Mouse (Mus musculus) hindbrain, postnatal 0 days (tissue): ENCODE measurements at regions not wholly inside any gene's neighbourhood (a gene's known extent, or its start where the extent isn't known, plus 50 kb on each side); places are given as distances from the start of the nearest gene placed in this dataset.
"Not testable (repeated sequence)": the region's sequence is repeated elsewhere in the genome, so short reads cannot be mapped to it uniquely, and the experiment has no call there.

Experiments used
- ATAC-seq: fragments of 200-750 bp; cut with Nextera tagmentation; 2 replicates; pipeline ENCODE4 v1.8.0; 2017; ENCODE audit warnings: mild to moderate bottlenecking, moderate TSS enrichment, moderate library complexity
- DNase-seq: peaks from one replicate; pipeline ENCODE4 v3.0.0-alpha.2; 2015; ENCODE audit warnings: low spot score
- H3K27ac ChIP-seq: fragments of 300-500 bp; sonication (generic); 2 replicates; pipeline ENCODE4 v1.5.1; 2014; ENCODE audit warnings: mild to moderate bottlenecking
- H3K27me3 ChIP-seq: fragments of 300-500 bp; sonication (generic); 2 replicates; pipeline ENCODE4 v1.6.1; 2014; ENCODE audit warnings: low read length, mixed read lengths; ENCODE audit not compliant: insufficient read depth
- H3K36me3 ChIP-seq: fragments of 300-500 bp; sonication (generic); 2 replicates; pipeline ENCODE4 v1.6.1; 2014; ENCODE audit warnings: low read length, mixed read lengths; ENCODE audit not compliant: insufficient read depth
- H3K4me1 ChIP-seq: fragments of 300-500 bp; sonication (generic); 2 replicates; pipeline ENCODE4 v1.6.1; 2014; ENCODE audit warnings: antibody characterized with exemption, low read length, mixed read lengths; ENCODE audit not compliant: insufficient read depth
- H3K4me2 ChIP-seq: fragments of 300-500 bp; sonication (generic); 2 replicates; pipeline ENCODE4 v1.6.1; 2014; ENCODE audit warnings: low read depth, mild to moderate bottlenecking, low read length, moderate library complexity, mixed read lengths
- H3K4me3 ChIP-seq: fragments of 300-500 bp; sonication (generic); 2 replicates; pipeline ENCODE4 v1.5.1; 2014; ENCODE audit warnings: low read length
- H3K9ac ChIP-seq: fragments of 300-500 bp; sonication (generic); replicated peaks from 2 replicates; pipeline ENCODE4 v1.6.1; 2014; ENCODE audit warnings: mild to moderate bottlenecking, low read length, moderate library complexity, mixed read lengths
- H3K9me3 ChIP-seq: fragments of 300-500 bp; sonication (generic); 2 replicates; pipeline ENCODE4 v1.6.1; 2016; ENCODE audit warnings: low read length, mixed read lengths
- CTCF ChIP-seq: IDR thresholded peaks from 2 replicates; pipeline ENCODE4 v1.5.1; 2016; ENCODE audit warnings: antibody characterized with exemption, control low read depth, low read depth
- WGBS: fragments of 180-500 bp; shearing (Covaris S2); extraction: QIAGEN DNeasy Blood & Tissue Kit; methylation state at CpG from one replicate; pipeline ENCODE4 v1.1.7; 2014; 5-methylcytosine and 5-hydroxymethylcytosine counted together

DNA sequence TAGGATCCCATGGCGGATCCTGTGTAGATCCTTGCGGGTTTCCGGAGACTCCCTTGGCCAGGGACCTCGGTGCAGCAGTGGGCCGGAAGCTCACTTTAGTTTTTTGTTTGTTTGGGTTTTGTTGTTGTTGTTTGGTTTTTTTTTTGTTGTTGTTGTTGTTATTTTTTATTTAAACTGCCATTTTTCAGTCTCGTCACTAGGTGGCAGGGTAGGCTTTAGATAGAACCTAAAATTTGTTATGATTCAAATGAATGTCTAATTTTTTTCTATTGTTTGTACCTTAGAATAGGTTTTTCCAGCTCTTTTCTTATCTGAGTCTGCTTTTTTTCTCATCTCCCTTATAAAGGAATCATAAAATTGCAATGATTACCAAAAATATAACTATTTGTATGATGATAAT is 834.4 kb upstream of the Tacstd2 start:
- ATAC-seq = no peak

GRCm38 (mm10) chr6:68339846-68340245 is 804.2 kb upstream of the Tacstd2 start:
- Histone ChIP-seq H3K4me1 (no peaks in the 10 kb centered on the region), H3K27me3 (no peaks in the 10 kb centered on the region), H3K9ac (no peak overlapping the region), H3K9me3 (no peaks in the 10 kb centered on the region), H3K4me2 (no peak overlapping the region), H3K4me3 (no peak overlapping the region), H3K36me3 (no peaks in the 10 kb centered on the region), H3K27ac (no peak overlapping the region)
- DNase-seq = no peak
- no peak for ATAC-seq
- WGBS = 74% methylated on average over 2 of the region's 2 CpGs
- no peak for TF ChIP-seq CTCF

More for the DNA sequence above, 834.4 kb upstream of the Tacstd2 start:
- H3K27me3 ChIP-seq = no peaks in the 10 kb centered on the region
- no peak overlapping the region for H3K9ac ChIP-seq
- H3K4me1 ChIP-seq = no peaks in the 10 kb centered on the region
- WGBS = 82% methylated on average over 6 of the region's 6 CpGs
- no peak overlapping the region for H3K27ac ChIP-seq
- H3K4me3 ChIP-seq = no peak overlapping the region
- no peaks in the 10 kb centered on the region for H3K9me3 ChIP-seq
- H3K36me3 ChIP-seq = no peaks in the 10 kb centered on the region
- peak; percentile 38 for TF ChIP-seq CTCF
- H3K4me2 ChIP-seq = no peak overlapping the region
- DNase-seq = peak; percentile 5

- not testable (repeated sequence) for H3K27me3 ChIP-seq, H3K36me3 ChIP-seq, H3K4me3 ChIP-seq, H3K27ac ChIP-seq, H3K4me1 ChIP-seq, H3K9ac ChIP-seq, ATAC-seq, H3K4me2 ChIP-seq, H3K9me3 ChIP-seq, DNase-seq
These were observed 803.6 kb upstream of the Tacstd2 start for GRCm38 (mm10) chr6:68339205-68339604.

DNA sequence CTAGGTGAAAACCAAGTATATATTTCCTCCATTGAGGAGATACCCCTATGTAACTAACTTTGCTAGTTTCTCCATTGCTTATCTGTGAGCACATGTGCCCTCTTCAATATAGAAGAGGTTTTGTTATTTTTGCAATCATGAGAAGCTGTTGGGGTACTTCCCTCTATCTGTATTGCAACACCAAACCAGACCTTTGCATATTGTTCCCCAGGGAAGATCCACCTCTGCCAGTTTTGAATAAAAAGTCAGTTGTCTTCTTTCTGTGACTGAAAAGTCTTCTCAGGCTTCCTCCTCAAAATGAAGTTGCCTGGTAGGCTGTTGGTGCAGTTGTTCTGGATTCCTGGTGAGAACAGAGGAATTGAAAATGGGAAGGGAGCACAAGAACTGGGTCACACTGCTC is 775.8 kb upstream of the Tacstd2 start:
- no peak overlapping the region for H3K4me3 ChIP-seq
- TF ChIP-seq CTCF = no peak
- DNase-seq = no peak
- no peak overlapping the region for H3K4me2 ChIP-seq
- H3K4me1 ChIP-seq = no peaks in the 10 kb centered on the region
- no peak for ATAC-seq
- H3K9me3 ChIP-seq = no peaks in the 10 kb centered on the region
- no peak overlapping the region for H3K9ac ChIP-seq
- H3K27ac ChIP-seq = no peak overlapping the region
- no peaks in the 10 kb centered on the region for H3K36me3 ChIP-seq
- H3K27me3 ChIP-seq = no peaks in the 10 kb centered on the region

DNA sequence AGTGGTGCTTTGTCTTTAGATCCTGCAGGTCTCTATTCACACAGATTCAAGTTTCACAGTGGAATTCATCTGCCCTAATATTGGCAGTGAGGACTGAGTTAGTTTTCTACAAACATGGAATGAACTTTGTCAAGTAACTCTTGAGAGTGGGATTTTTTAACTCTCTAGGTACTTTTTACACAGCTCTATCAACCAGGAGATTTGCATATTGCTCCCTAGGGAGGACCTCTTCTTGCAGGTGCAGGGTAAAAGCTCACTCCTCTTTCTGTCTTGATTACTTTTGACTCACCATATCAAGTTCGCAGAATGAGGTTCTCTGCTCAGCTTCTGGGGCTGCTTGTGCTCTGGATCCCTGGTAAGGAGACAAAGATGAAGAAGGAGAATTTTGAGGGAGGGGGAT is 766.5 kb upstream of the Tacstd2 start:
- no peak for TF ChIP-seq CTCF
- Histone ChIP-seq H3K9ac (no peak overlapping the region), H3K9me3 (no peaks in the 10 kb centered on the region), H3K4me1 (no peaks in the 10 kb centered on the region), H3K27me3 (no peaks in the 10 kb centered on the region), H3K4me2 (no peak overlapping the region), H3K27ac (no peak overlapping the region), H3K4me3 (no peak overlapping the region), H3K36me3 (no peaks in the 10 kb centered on the region)
- no peak for ATAC-seq
- no peak for DNase-seq
- WGBS = 74% methylated on average over 1 of the region's 1 CpGs

DNA sequence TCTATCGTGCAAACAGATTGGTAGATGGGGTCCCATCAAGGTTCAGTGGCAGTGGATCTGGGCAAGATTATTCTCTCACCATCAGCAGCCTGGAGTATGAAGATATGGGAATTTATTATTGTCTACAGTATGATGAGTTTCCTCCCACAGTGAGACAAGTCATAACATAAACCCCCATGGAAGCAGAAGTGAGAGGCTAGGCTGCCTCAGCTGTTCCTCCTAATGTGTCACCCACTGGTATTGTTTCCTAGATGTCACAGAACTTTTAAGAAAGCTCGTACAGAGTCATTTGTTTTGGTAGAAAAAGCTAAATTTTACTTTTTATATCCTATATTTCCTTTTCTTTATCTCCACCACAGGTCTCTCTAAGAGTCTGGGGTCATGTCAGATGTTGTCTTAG is 721.1 kb upstream of the Tacstd2 start:
- H3K4me2 ChIP-seq = no peak overlapping the region
- H3K36me3 ChIP-seq = no peaks in the 10 kb centered on the region
- no peaks in the 10 kb centered on the region for H3K9me3 ChIP-seq
- no peak for ATAC-seq
- TF ChIP-seq CTCF = no peak
- H3K4me3 ChIP-seq = no peak overlapping the region
- H3K27ac ChIP-seq = no peak overlapping the region
- DNase-seq = no peak
- H3K4me1 ChIP-seq = no peaks in the 10 kb centered on the region
- WGBS = 71% methylated on average over 2 of the region's 2 CpGs
- no peak overlapping the region for H3K9ac ChIP-seq
- no peaks in the 10 kb centered on the region for H3K27me3 ChIP-seq

GRCm38 (mm10) chr6:68256151-68256550 is 720.6 kb upstream of the Tacstd2 start:
- Histone ChIP-seq H3K9me3 (no peaks in the 10 kb centered on the region), H3K4me3 (no peak overlapping the region), H3K36me3 (no peaks in the 10 kb centered on the region), H3K4me1 (no peaks in the 10 kb centered on the region), H3K9ac (no peak overlapping the region), H3K27ac (no peak overlapping the region), H3K27me3 (no peaks in the 10 kb centered on the region), H3K4me2 (no peak overlapping the region)
- 95% methylated on average over 2 of the region's 2 CpGs for WGBS
- TF ChIP-seq CTCF = no peak
- no peak for DNase-seq
- no peak for ATAC-seq

DNA sequence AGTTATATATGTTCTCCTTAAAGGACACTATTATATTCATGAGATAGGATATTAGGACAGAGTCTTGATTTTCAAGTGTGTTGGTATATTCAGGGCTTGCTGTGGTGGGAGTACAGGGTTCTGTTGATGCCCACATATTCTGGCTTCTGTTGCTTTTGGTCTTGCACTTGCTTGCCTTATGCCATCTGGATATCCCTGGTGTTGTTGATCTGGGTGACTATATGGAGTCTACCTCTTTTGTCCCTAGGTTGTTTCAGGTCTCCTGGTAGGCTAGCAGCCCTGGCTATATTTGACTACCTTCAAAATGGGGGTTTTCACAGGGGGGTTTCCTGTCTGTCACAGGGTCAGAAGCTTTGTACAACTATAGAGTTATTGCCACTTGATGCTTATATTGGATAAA is 717.1 kb upstream of the Tacstd2 start:
- no peak for ATAC-seq
- Histone ChIP-seq H3K27ac (no peak overlapping the region), H3K27me3 (no peaks in the 10 kb centered on the region), H3K4me1 (no peaks in the 10 kb centered on the region), H3K4me2 (no peak overlapping the region), H3K36me3 (no peaks in the 10 kb centered on the region), H3K4me3 (no peak overlapping the region), H3K9me3 (no peaks in the 10 kb centered on the region), H3K9ac (no peak overlapping the region)
- no peak for DNase-seq
- TF ChIP-seq CTCF = no peak

GRCm38 (mm10) chr6:68251320-68251719 is 715.7 kb upstream of the Tacstd2 start:
- H3K4me2 ChIP-seq, H3K9ac ChIP-seq, H3K36me3 ChIP-seq, H3K9me3 ChIP-seq, ATAC-seq, H3K4me1 ChIP-seq, H3K27ac ChIP-seq, H3K4me3 ChIP-seq, DNase-seq, H3K27me3 ChIP-seq: not testable (repeated sequence)
- no CpG with 5 or more reads among the region's 8 CpGs for WGBS

- not testable (repeated sequence) for DNase-seq, H3K4me2 ChIP-seq, H3K4me3 ChIP-seq, H3K27ac ChIP-seq, H3K9ac ChIP-seq, H3K27me3 ChIP-seq, H3K9me3 ChIP-seq, H3K4me1 ChIP-seq, ATAC-seq, H3K36me3 ChIP-seq
- 94% methylated on average over 2 of the region's 2 CpGs for WGBS
These were observed 714.8 kb upstream of the Tacstd2 start for GRCm38 (mm10) chr6:68250392-68250791.

- not testable (repeated sequence) for H3K27me3 ChIP-seq, H3K36me3 ChIP-seq, H3K4me3 ChIP-seq, DNase-seq, H3K27ac ChIP-seq, ATAC-seq, H3K9me3 ChIP-seq, H3K4me1 ChIP-seq, H3K9ac ChIP-seq, H3K4me2 ChIP-seq
- WGBS = 82% methylated on average over 7 of the region's 10 CpGs
These were observed 713.7 kb upstream of the Tacstd2 start for GRCm38 (mm10) chr6:68249259-68249658.
